Mouse (Mus musculus) limb, embryonic 11.5 days (tissue): Measurements from ENCODE around the gene 5530400C23Rik. TPM values are rescaled to one million over a fixed set of nuclear protein-coding genes. Genes with fewer than 3 reads are reported as not detected.
"Not testable (repeated sequence)": the region's sequence is repeated elsewhere in the genome, so short reads cannot be mapped to it uniquely, and the experiment has no call there.

Source experiments
- ATAC-seq: fragments of 200-750 bp; cut with Nextera tagmentation; 2 replicates; pipeline ENCODE4 v1.8.0; 2017; ENCODE audit warnings: low read depth; ENCODE audit not compliant: insufficient number of reproducible peaks, low FRiP score, low TSS enrichment
- DNase-seq: peaks from one replicate; pipeline ENCODE4 v3.0.0-alpha.2; 2015; ENCODE audit warnings: low spot score
- H3K27ac ChIP-seq: fragments of 300-500 bp; sonication (generic); replicated peaks from 2 replicates; pipeline ENCODE4 v1.5.1; 2014; ENCODE audit warnings: low read depth, mild to moderate bottlenecking, low read length
- H3K27me3 ChIP-seq: fragments of 300-500 bp; sonication (generic); 2 replicates; pipeline ENCODE4 v1.6.1; 2014; ENCODE audit warnings: mild to moderate bottlenecking, low read length, mixed read lengths; ENCODE audit not compliant: control insufficient read depth, insufficient read depth
- H3K36me3 ChIP-seq: fragments of 300-500 bp; sonication (generic); 2 replicates; pipeline ENCODE4 v1.6.1; 2014; ENCODE audit warnings: mild to moderate bottlenecking, low read length, moderate library complexity, mixed read lengths; ENCODE audit not compliant: control insufficient read depth, insufficient read depth
- H3K4me1 ChIP-seq: fragments of 300-500 bp; sonication (generic); 2 replicates; pipeline ENCODE4 v1.6.1; 2014; ENCODE audit warnings: low read length, mixed read lengths; ENCODE audit not compliant: control insufficient read depth, insufficient read depth
- H3K4me2 ChIP-seq: fragments of 300-500 bp; sonication (generic); 2 replicates; pipeline ENCODE4 v1.6.1; 2014; ENCODE audit warnings: low read depth, mild to moderate bottlenecking, moderate library complexity; ENCODE audit not compliant: severe bottlenecking
- H3K4me3 ChIP-seq: fragments of 300-500 bp; sonication (generic); 2 replicates; pipeline ENCODE4 v1.5.1; 2014; ENCODE audit warnings: low read depth, low read length
- H3K9ac ChIP-seq: fragments of 300-500 bp; sonication (generic); 2 replicates; pipeline ENCODE4 v1.6.1; 2014; ENCODE audit warnings: mild to moderate bottlenecking, low read length
- H3K9me3 ChIP-seq: fragments of 300-500 bp; sonication (generic); 2 replicates; pipeline ENCODE4 v1.6.1; 2016; ENCODE audit warnings: low read length; ENCODE audit not compliant: control insufficient read depth
- WGBS: fragments of 180-500 bp; shearing (Covaris S2); extraction: QIAGEN DNeasy Blood & Tissue Kit; methylation state at CpG from one replicate; pipeline ENCODE4 v1.1.7; 2014; 5-methylcytosine and 5-hydroxymethylcytosine counted together
- polyA plus RNA-seq: library from polyadenylated mRNA; unstranded; fragments of >200 nt; fragmentation: Nextera tagmentation; extraction: Ambion mirVana; gene quantifications from 2 replicates; pipeline ENCODE4 v1.2.1, GENCODE M21; 2014

5530400C23Rik gene
- not detected in 2 replicates for polyA plus RNA-seq

DNA sequence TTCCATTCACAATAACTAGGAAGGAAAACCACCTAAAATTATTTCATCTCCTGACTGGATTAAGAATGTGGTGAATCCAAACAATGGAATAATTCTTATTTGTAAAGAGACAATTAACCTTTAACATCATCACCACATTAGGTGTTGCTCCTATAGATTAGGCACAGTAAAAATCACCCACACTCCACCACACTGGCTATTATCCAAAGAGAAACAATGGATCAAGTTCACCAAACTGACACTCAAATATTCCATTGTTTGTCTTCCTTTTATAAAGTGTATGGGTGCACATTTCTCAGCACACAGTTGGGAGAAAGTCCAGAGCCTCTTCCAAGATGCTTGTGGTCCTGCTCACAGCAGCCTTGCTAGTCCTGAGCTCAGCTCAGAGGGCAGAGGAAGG, at the start of gene 5530400C23Rik:
Gene 5530400C23Rik (plus strand): TSS at position 301 of the 400 bp plus-strand sequence.
- not testable (repeated sequence) for H3K4me2 ChIP-seq, H3K9me3 ChIP-seq, H3K4me3 ChIP-seq, H3K27ac ChIP-seq, H3K9ac ChIP-seq, DNase-seq, ATAC-seq, H3K4me1 ChIP-seq, H3K27me3 ChIP-seq, H3K36me3 ChIP-seq

- DNase-seq (no peak), ATAC-seq (no peak)
- Histone ChIP-seq H3K4me2 (no peak overlapping the region), H3K9ac (no peak overlapping the region), H3K27me3 (no peaks in the 10 kb centered on the region), H3K36me3 (no peaks in the 10 kb centered on the region), H3K4me1 (no peaks in the 10 kb centered on the region), H3K27ac (no peak overlapping the region), H3K9me3 (no peaks in the 10 kb centered on the region), H3K4me3 (no peak overlapping the region)
- 79% methylated on average over 3 of the region's 3 CpGs for WGBS
Measured at GRCm38 (mm10) chr6:133305952-133306715, 14.1 kb downstream of the 5530400C23Rik start.

- ATAC-seq, DNase-seq, H3K4me2 ChIP-seq, H3K27me3 ChIP-seq, H3K27ac ChIP-seq, H3K36me3 ChIP-seq, H3K9me3 ChIP-seq, H3K4me1 ChIP-seq, H3K9ac ChIP-seq, H3K4me3 ChIP-seq: not testable (repeated sequence)
- WGBS, result 92% methylated on average over 2 of the region's 2 CpGs
Measured at GRCm38 (mm10) chr6:133313896-133314295, 21.9 kb downstream of the 5530400C23Rik start.

DNA sequence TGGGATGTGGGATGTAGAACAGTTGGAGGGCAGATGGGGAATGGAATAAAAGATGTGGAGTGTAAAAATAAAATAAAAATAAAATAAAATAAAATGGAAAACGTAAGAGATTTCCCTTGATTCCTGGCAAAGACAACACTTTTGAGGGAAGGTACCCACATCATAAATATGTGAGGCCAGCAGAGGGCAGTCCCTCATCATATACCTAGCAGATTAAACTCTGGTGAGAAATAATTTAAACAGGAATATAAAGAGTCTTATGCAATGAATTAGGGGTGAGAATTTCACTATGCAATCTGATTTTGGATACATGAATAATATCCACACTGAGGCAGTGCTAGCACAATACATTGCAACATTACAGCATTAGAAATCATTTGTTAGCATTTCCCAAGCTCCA, 46.5 kb downstream of the 5530400C23Rik start:
- 81% methylated on average over 1 of the region's 1 CpGs for whole genome bisulfite sequencing
- H3K9me3 ChIP-seq, result no peaks in the 10 kb centered on the region
- no peaks in the 10 kb centered on the region for H3K36me3 ChIP-seq
- ATAC-seq (no peak), DNase-seq (no peak)
- H3K27me3 ChIP-seq, result no peaks in the 10 kb centered on the region
- H3K4me3 ChIP-seq, result no peak overlapping the region
- H3K4me2 ChIP-seq, result no peak overlapping the region
- no peaks in the 10 kb centered on the region for H3K4me1 ChIP-seq
- no peak overlapping the region for H3K27ac ChIP-seq
- H3K9ac ChIP-seq, result no peak overlapping the region

- not testable (repeated sequence) for H3K4me1 ChIP-seq, H3K9me3 ChIP-seq, H3K27ac ChIP-seq, H3K4me2 ChIP-seq, ATAC-seq, DNase-seq, H3K27me3 ChIP-seq, H3K36me3 ChIP-seq, H3K9ac ChIP-seq, H3K4me3 ChIP-seq
- WGBS, result 31% methylated on average over 5 of the region's 5 CpGs
Measured at GRCm38 (mm10) chr6:133341731-133342130, 49.7 kb downstream of the 5530400C23Rik start.

Other genes with a start within 250 kb of the 5530400C23Rik start
- gene Tas2r140, start 236.4 kb upstream of the 5530400C23Rik start, polyA plus RNA-seq, result not detected in 2 replicates
- 68.2 and 70.8 TPM in 2 replicates for gene Smim10l1, start 187.3 kb upstream of the 5530400C23Rik start, polyA plus RNA-seq